Mouse (Mus musculus) granulocyte monocyte progenitor cell, adult 5-6 weeks (primary cell): ENCODE results near the gene Cdca4. TPM values are rescaled to one million over a fixed set of nuclear protein-coding genes. Genes with fewer than 3 reads are reported as not detected.

Experiments
- total RNA-seq, 2 experiments: library from RNA; stranded (forward) in 1 of 2; stranded (reverse) in 1 of 2; fragments of 200-712, 200-1000 nt in 1 of 2; fragments of >200 nt in 1 of 2; fragmentation: Nextera tagmentation in 1 of 2; gene quantifications; 2 replicates each; pipeline ENCODE4 v1.2.3; 2014 to 2017

Gene Cdca4
- total RNA-seq, 2 experiments from 2014 or later = 64.3 to 65.6 TPM

Other genes starting within 250 kb of the Cdca4 start
- 18.1 and 23.3 TPM in 2 replicates for gene Inf2, start 240.6 kb downstream of the Cdca4 start, total RNA-seq (2014; fragmentation: Nextera tagmentation)
- 3.6 and 7.8 TPM in 2 replicates for gene Inf2, start 240.6 kb downstream of the Cdca4 start, total RNA-seq (2017)
- 128 and 139 TPM in 2 replicates for gene Adssl1, start 209.4 kb downstream of the Cdca4 start, total RNA-seq (2014; fragmentation: Nextera tagmentation)
- gene Adssl1, start 209.4 kb downstream of the Cdca4 start, total RNA-seq (2017) = 109 and 122 TPM in 2 replicates
- gene Siva1, start 184.7 kb downstream of the Cdca4 start, total RNA-seq (2014; fragmentation: Nextera tagmentation) = 113 and 231 TPM in 2 replicates
- 339 TPM in 2 replicates for gene Siva1, start 184.7 kb downstream of the Cdca4 start, total RNA-seq (2017)
- 118 and 134 TPM in 2 replicates for gene Akt1, start 154.5 kb downstream of the Cdca4 start, total RNA-seq (2014; fragmentation: Nextera tagmentation)
- 73.9 and 101 TPM in 2 replicates for gene Akt1, start 154.5 kb downstream of the Cdca4 start, total RNA-seq (2017)
- gene Zbtb42, start 150.6 kb downstream of the Cdca4 start, total RNA-seq (2014; fragmentation: Nextera tagmentation) = 1.0 and 5.4 TPM in 2 replicates
- gene Zbtb42, start 150.6 kb downstream of the Cdca4 start, total RNA-seq (2017) = 0.82 and 1.3 TPM in 2 replicates
- 1.6 and 9.2 TPM in 2 replicates for gene Cep170b, start 109.0 kb downstream of the Cdca4 start, total RNA-seq (2014; fragmentation: Nextera tagmentation)
- gene Cep170b, start 109.0 kb downstream of the Cdca4 start, total RNA-seq (2017) = 0.56 and 1.2 TPM in 2 replicates
- 39.4 and 92.1 TPM in 2 replicates for gene Pld4, start 68.8 kb downstream of the Cdca4 start, total RNA-seq (2014; fragmentation: Nextera tagmentation)
- 21.1 and 25.4 TPM in 2 replicates for gene Pld4, start 68.8 kb downstream of the Cdca4 start, total RNA-seq (2017)
- not detected in 2 replicates for gene Ahnak2, start 26.8 kb downstream of the Cdca4 start, total RNA-seq (2014; fragmentation: Nextera tagmentation)
- gene Ahnak2, start 26.8 kb downstream of the Cdca4 start, total RNA-seq (2017) = not detected in 2 replicates
- 1.7 and 2.4 TPM in 2 replicates for gene Clba1, start 20.5 kb downstream of the Cdca4 start, total RNA-seq (2014; fragmentation: Nextera tagmentation)
- 0.30 and 1.2 TPM in 2 replicates for gene Clba1, start 20.5 kb downstream of the Cdca4 start, total RNA-seq (2017)
- 10.4 and 20.5 TPM in 2 replicates for gene Gpr132, start 38.8 kb upstream of the Cdca4 start, total RNA-seq (2014; fragmentation: Nextera tagmentation)
- 5.8 and 6.2 TPM in 2 replicates for gene Gpr132, start 38.8 kb upstream of the Cdca4 start, total RNA-seq (2017)
- 0.95 and 1.0 TPM in 2 replicates for gene Jag2, start 100.4 kb upstream of the Cdca4 start, total RNA-seq (2014; fragmentation: Nextera tagmentation)
- 0.22 and 1.4 TPM in 2 replicates for gene Jag2, start 100.4 kb upstream of the Cdca4 start, total RNA-seq (2017)
- gene Nudt14, start 112.7 kb upstream of the Cdca4 start, total RNA-seq (2014; fragmentation: Nextera tagmentation) = 15.9 and 33.3 TPM in 2 replicates
- gene Nudt14, start 112.7 kb upstream of the Cdca4 start, total RNA-seq (2017) = 16.6 and 25.4 TPM in 2 replicates
- gene Btbd6, start 147.1 kb upstream of the Cdca4 start, total RNA-seq (2014; fragmentation: Nextera tagmentation) = 2.4 and 10.5 TPM in 2 replicates
- 3.3 and 6.8 TPM in 2 replicates for gene Btbd6, start 147.1 kb upstream of the Cdca4 start, total RNA-seq (2017)
- gene Brf1, start 171.3 kb upstream of the Cdca4 start, total RNA-seq (2014; fragmentation: Nextera tagmentation) = 38.7 and 42.6 TPM in 2 replicates
- gene Brf1, start 171.3 kb upstream of the Cdca4 start, total RNA-seq (2017) = 28.1 and 41.3 TPM in 2 replicates
- 23.7 and 28.5 TPM in 2 replicates for gene Pacs2, start 185.1 kb upstream of the Cdca4 start, total RNA-seq (2014; fragmentation: Nextera tagmentation)
- 6.9 and 8.8 TPM in 2 replicates for gene Pacs2, start 185.1 kb upstream of the Cdca4 start, total RNA-seq (2017)
- not detected in 2 replicates for gene Tex22, start 245.1 kb upstream of the Cdca4 start, total RNA-seq (2014; fragmentation: Nextera tagmentation)
- gene Tex22, start 245.1 kb upstream of the Cdca4 start, total RNA-seq (2017) = not detected in 2 replicates